Mouse (Mus musculus) neural tube, embryonic 11.5 days (tissue): Measurements from ENCODE around the gene 2300002M23Rik. TPM values are rescaled to one million over a fixed set of nuclear protein-coding genes. Genes with fewer than 3 reads are reported as not detected.

Source experiments
- ATAC-seq: fragments of 200-750 bp; cut with Nextera tagmentation; 2 replicates; pipeline ENCODE4 v1.8.0; 2017; ENCODE audit warnings: moderate number of reproducible peaks, mild to moderate bottlenecking, moderate TSS enrichment, moderate library complexity; ENCODE audit not compliant: insufficient read depth, low FRiP score, low TSS enrichment
- DNase-seq: peaks from one replicate; pipeline ENCODE4 v3.0.0-alpha.2; 2015; ENCODE audit warnings: low spot score
- H3K27ac ChIP-seq: fragments of 300-500 bp; sonication (generic); 2 replicates; pipeline ENCODE4 v1.5.1; 2014; ENCODE audit warnings: low read depth, mild to moderate bottlenecking, low read length
- H3K27me3 ChIP-seq: fragments of 300-500 bp; sonication (generic); 2 replicates; pipeline ENCODE4 v1.6.1; 2014; ENCODE audit warnings: mild to moderate bottlenecking, low read length, mixed read lengths; ENCODE audit not compliant: control insufficient read depth, insufficient read depth
- H3K36me3 ChIP-seq: fragments of 300-500 bp; sonication (generic); 2 replicates; pipeline ENCODE4 v1.6.1; 2014; ENCODE audit warnings: mild to moderate bottlenecking, low read length, moderate library complexity, mixed read lengths; ENCODE audit not compliant: control insufficient read depth, insufficient read depth
- H3K4me1 ChIP-seq: fragments of 300-500 bp; sonication (generic); 2 replicates; pipeline ENCODE4 v1.6.1; 2014; ENCODE audit warnings: low read length, mixed read lengths; ENCODE audit not compliant: control insufficient read depth, insufficient read depth
- H3K4me2 ChIP-seq: fragments of 300-500 bp; sonication (generic); 2 replicates; pipeline ENCODE4 v1.6.1; 2014; ENCODE audit warnings: low read depth, mild to moderate bottlenecking, moderate library complexity
- H3K4me3 ChIP-seq: fragments of 300-500 bp; sonication (generic); 2 replicates; pipeline ENCODE4 v1.5.1; 2014; ENCODE audit warnings: low read depth, low read length
- H3K9ac ChIP-seq: fragments of 300-500 bp; sonication (generic); 2 replicates; pipeline ENCODE4 v1.6.1; 2014; ENCODE audit warnings: mild to moderate bottlenecking, low read length
- H3K9me3 ChIP-seq: fragments of 300-500 bp; sonication (generic); 2 replicates; pipeline ENCODE4 v1.6.1; 2016; ENCODE audit warnings: low read length; ENCODE audit not compliant: control insufficient read depth
- WGBS: fragments of 180-500 bp; shearing (Covaris S2); extraction: QIAGEN DNeasy Blood & Tissue Kit; methylation state at CpG from one replicate; pipeline ENCODE4 v1.1.7; 2014; 5-methylcytosine and 5-hydroxymethylcytosine counted together
- polyA plus RNA-seq: library from polyadenylated mRNA; unstranded; fragments of >200 nt; fragmentation: Nextera tagmentation; extraction: Ambion mirVana; gene quantifications from 2 replicates; pipeline ENCODE4 v1.2.1, GENCODE M21; 2014

Gene 2300002M23Rik
- polyA plus RNA-seq, 1 experiment from 2014 or later, result not detected

DNA sequence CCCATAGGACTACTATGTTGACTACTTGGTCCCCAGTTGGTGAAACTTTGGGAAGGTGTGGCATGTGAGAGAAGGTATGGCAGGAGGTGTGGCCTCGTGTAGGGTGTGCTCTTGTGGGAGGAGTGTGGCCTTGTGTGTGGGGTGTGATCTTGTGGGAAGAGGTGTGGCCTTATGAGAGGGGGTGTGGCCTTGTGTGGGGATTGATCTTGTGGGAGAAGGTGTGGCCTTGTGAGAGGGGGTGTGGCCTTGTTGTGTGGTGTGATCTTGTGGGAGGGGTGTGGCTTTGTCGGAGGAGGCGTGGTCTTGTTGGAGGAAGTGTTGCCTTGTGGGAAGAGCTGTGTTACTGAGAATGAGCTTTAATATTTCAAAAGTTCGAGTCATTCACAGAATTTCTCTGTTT lies 49.9 kb downstream of the 2300002M23Rik start:
- no peak overlapping the region for H3K4me3 ChIP-seq
- WGBS, result 86% methylated on average over 4 of the region's 4 CpGs
- H3K4me2 ChIP-seq, result no peak overlapping the region
- no peak overlapping the region for H3K27ac ChIP-seq
- ATAC-seq (no peak), DNase-seq (no peak)
- H3K27me3 ChIP-seq, result no peaks in the 10 kb centered on the region
- no peak overlapping the region for H3K9ac ChIP-seq
- H3K4me1 ChIP-seq, result no peaks in the 10 kb centered on the region
- H3K9me3 ChIP-seq, result no peaks in the 10 kb centered on the region
- H3K36me3 ChIP-seq, result no peaks in the 10 kb centered on the region

Other genes starting within 250 kb of the 2300002M23Rik start
- not detected in 2 replicates for gene H2-Q1, start 247.0 kb upstream of the 2300002M23Rik start, polyA plus RNA-seq
- 1.3 TPM in 1 of 2 replicates, not detected in the other for gene H2-Q2, start 225.2 kb upstream of the 2300002M23Rik start, polyA plus RNA-seq
- gene H2-Q4, start 187.8 kb upstream of the 2300002M23Rik start, polyA plus RNA-seq, result 1.6 and 2.3 TPM in 2 replicates
- 0.99 and 1.4 TPM in 2 replicates for gene H2-Q6, start 142.6 kb upstream of the 2300002M23Rik start, polyA plus RNA-seq
- 11.2 and 12.5 TPM in 2 replicates for gene H2-Q7, start 128.3 kb upstream of the 2300002M23Rik start, polyA plus RNA-seq
- 0.28 and 0.81 TPM in 2 replicates for gene H2-Q10, start 97.4 kb upstream of the 2300002M23Rik start, polyA plus RNA-seq
- gene Pou5f1, start 61.4 kb upstream of the 2300002M23Rik start, polyA plus RNA-seq, result not detected in 2 replicates
- 46.8 and 54.8 TPM in 2 replicates for gene Tcf19, start 50.6 kb upstream of the 2300002M23Rik start, polyA plus RNA-seq
- 9.4 and 10.3 TPM in 2 replicates for gene Cchcr1, start 50.4 kb upstream of the 2300002M23Rik start, polyA plus RNA-seq
- 0.85 and 0.89 TPM in 2 replicates for gene Psors1c2, start 34.2 kb upstream of the 2300002M23Rik start, polyA plus RNA-seq
- gene Cdsn, start 15.3 kb upstream of the 2300002M23Rik start, polyA plus RNA-seq, result 0.13 TPM in 1 of 2 replicates, not detected in the other
- gene Sfta2, start 34.1 kb downstream of the 2300002M23Rik start, polyA plus RNA-seq, result not detected in 2 replicates
- gene Gm9573, start 59.2 kb downstream of the 2300002M23Rik start, polyA plus RNA-seq, result not detected in 2 replicates
- 0.09 TPM in 1 of 2 replicates, not detected in the other for gene Mucl3, start 76.2 kb downstream of the 2300002M23Rik start, polyA plus RNA-seq
- gene Vars2, start 100.1 kb downstream of the 2300002M23Rik start, polyA plus RNA-seq, result 13.1 and 15.0 TPM in 2 replicates
- gene Gtf2h4, start 106.3 kb downstream of the 2300002M23Rik start, polyA plus RNA-seq, result 42.9 and 46.1 TPM in 2 replicates
- 95.8 and 98.1 TPM in 2 replicates for gene Ddr1, start 137.2 kb downstream of the 2300002M23Rik start, polyA plus RNA-seq